Mouse (Mus musculus) liver, adult 2 months (tissue): Measurements from ENCODE around the gene Akr1b3. TPM values are rescaled to one million over a fixed set of nuclear protein-coding genes. Genes with fewer than 3 reads are reported as not detected.

Source experiments
- DNase-seq: peaks from one replicate; pipeline ENCODE4 v3.0.0-alpha.2; 2011; ENCODE audit warnings: low read depth, low spot score; ENCODE audit errors: extremely low read depth
- H3K27ac ChIP-seq: fragments of 200-500 bp; replicated peaks from 2 replicates; pipeline ENCODE4 v1.5.1; 2012; ENCODE audit warnings: low read depth, mild to moderate bottlenecking, control low read depth, inconsistent platforms, low read length; ENCODE audit not compliant: insufficient read depth
- H3K27me3 ChIP-seq: fragments of 200-500 bp; 2 replicates; pipeline ENCODE4 v1.6.1; 2012; ENCODE audit warnings: mild to moderate bottlenecking, moderate library complexity, low read length, inconsistent platforms; ENCODE audit not compliant: control insufficient read depth, insufficient read depth
- H3K36me3 ChIP-seq: fragments of 200-500 bp; 2 replicates; pipeline ENCODE4 v1.6.1; 2012; ENCODE audit warnings: low read length, inconsistent platforms; ENCODE audit not compliant: control insufficient read depth, insufficient read depth
- H3K4me1 ChIP-seq: fragments of 200-500 bp; 2 replicates; pipeline ENCODE4 v1.6.1; 2011; ENCODE audit warnings: low read length; ENCODE audit not compliant: control insufficient read depth, insufficient read depth
- H3K4me3 ChIP-seq: fragments of 200-500 bp; 2 replicates; pipeline ENCODE4 v1.5.1; 2011; ENCODE audit warnings: low read depth, mild to moderate bottlenecking, control low read depth, low read length, moderate library complexity; ENCODE audit not compliant: insufficient read depth
- H3K79me2 ChIP-seq: fragments of 200-500 bp; 2 replicates; pipeline ENCODE4 v1.6.1; 2012; ENCODE audit warnings: inconsistent platforms, mild to moderate bottlenecking, low read length, moderate library complexity; ENCODE audit not compliant: control insufficient read depth, insufficient read depth
- H3K9ac ChIP-seq: fragments of 200-500 bp; 2 replicates; pipeline ENCODE4 v1.6.1; 2012; ENCODE audit warnings: low read depth, mild to moderate bottlenecking, control low read depth, inconsistent platforms, low read length
- CTCF ChIP-seq: fragments of 200-500 bp; IDR thresholded peaks from 2 replicates; pipeline ENCODE4 v1.5.1; 2011; ENCODE audit warnings: low read depth, low read length, control low read depth
- POLR2A ChIP-seq: fragments of 200-500 bp; IDR thresholded peaks from 2 replicates; pipeline ENCODE4 v1.6.1; 2011; ENCODE audit warnings: low read length, control low read depth; ENCODE audit not compliant: insufficient read depth; ENCODE audit errors: extremely low read depth
- WGBS: fragments of 180-500 bp; shearing (Covaris S2); methylation state at CpG from one replicate; pipeline ENCODE4 v1.1.7; 2018; 5-methylcytosine and 5-hydroxymethylcytosine counted together
- polyA plus RNA-seq: library from polyadenylated mRNA; depleted of rRNA; stranded (reverse); fragments of >200 nt; gene quantifications from 2 replicates; pipeline ENCODE4 v1.2.3, GENCODE M21; 2012
- total RNA-seq: library from RNA; depleted of rRNA; stranded (reverse); fragments of >200 nt; gene quantifications from 2 replicates; pipeline ENCODE4 v1.2.3, GENCODE M21; 2014

Gene Akr1b3
- total and polyA plus RNA-seq, 2 experiments = 14.0 to 17.5 TPM

DNA sequence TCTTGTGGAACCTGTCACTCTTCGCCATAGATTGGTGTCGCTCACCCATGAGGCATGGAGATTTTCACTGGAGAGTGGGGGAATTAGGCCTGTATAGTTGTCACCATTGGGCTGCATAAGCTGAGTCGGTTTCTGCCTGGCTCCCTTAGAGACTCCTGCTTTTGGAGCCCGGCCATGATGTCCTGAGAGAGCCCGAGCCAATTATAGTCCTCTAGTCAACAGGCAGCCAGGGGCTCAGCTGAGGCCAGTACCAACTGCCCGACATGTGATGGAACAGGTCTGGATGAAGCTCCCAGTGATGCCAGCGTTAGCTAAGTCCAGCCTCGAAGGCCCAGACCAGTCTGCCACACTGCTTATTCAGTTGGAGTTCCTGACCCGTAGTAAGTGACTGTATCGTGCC is 29.2 kb downstream of the Akr1b3 start:
- no peak overlapping the region for H3K4me3 ChIP-seq
- no peak overlapping the region for H3K9ac ChIP-seq
- TF ChIP-seq POLR2A = no peak
- TF ChIP-seq CTCF = no peak
- DNase-seq = no peak
- no peaks in the 10 kb centered on the region for H3K79me2 ChIP-seq
- no peak overlapping the region for H3K27ac ChIP-seq
- H3K36me3 ChIP-seq = no peaks in the 10 kb centered on the region
- 92% methylated on average over 10 of the region's 10 CpGs for WGBS
- H3K27me3 ChIP-seq = no peaks in the 10 kb centered on the region
- no peaks in the 10 kb centered on the region for H3K4me1 ChIP-seq

DNA sequence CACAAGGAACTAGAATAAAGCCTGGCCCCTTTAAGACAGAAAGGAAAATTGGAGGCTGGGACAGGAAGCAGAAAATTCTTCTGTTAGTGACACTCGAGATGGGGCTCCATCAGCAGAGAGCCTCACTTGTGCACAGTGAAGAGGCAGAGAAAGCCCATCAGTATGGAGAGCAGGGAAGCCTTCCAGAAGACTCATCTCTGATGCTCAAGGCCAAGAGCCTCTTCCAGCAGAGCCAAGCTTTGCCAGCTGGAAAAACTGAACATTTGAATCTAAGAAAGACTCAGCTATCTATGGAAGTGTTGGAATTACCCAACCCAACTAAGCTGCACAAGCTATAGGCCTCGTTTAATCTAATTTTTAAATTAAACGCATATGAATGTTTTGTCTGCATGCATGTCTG is 30.4 kb downstream of the Akr1b3 start:
- DNase-seq = no peak
- no peak overlapping the region for H3K9ac ChIP-seq
- no peak for TF ChIP-seq CTCF
- no peak for TF ChIP-seq POLR2A
- no peaks in the 10 kb centered on the region for H3K36me3 ChIP-seq
- no peaks in the 10 kb centered on the region for H3K4me1 ChIP-seq
- H3K27me3 ChIP-seq = no peaks in the 10 kb centered on the region
- H3K4me3 ChIP-seq = no peak overlapping the region
- no peak overlapping the region for H3K27ac ChIP-seq
- WGBS = 77% methylated on average over 3 of the region's 3 CpGs
- no peaks in the 10 kb centered on the region for H3K79me2 ChIP-seq

GRCm38 (mm10) chr6:34278385-34278784 is 38.9 kb downstream of the Akr1b3 start:
- no peaks in the 10 kb centered on the region for H3K36me3 ChIP-seq
- H3K79me2 ChIP-seq = no peaks in the 10 kb centered on the region
- H3K4me3 ChIP-seq = no peak overlapping the region
- no peak for DNase-seq
- no peak for TF ChIP-seq POLR2A
- no peaks in the 10 kb centered on the region for H3K4me1 ChIP-seq
- no peaks in the 10 kb centered on the region for H3K27me3 ChIP-seq
- WGBS = 70% methylated on average over 5 of the region's 5 CpGs
- H3K27ac ChIP-seq = no peak overlapping the region
- H3K9ac ChIP-seq = no peak overlapping the region

DNA sequence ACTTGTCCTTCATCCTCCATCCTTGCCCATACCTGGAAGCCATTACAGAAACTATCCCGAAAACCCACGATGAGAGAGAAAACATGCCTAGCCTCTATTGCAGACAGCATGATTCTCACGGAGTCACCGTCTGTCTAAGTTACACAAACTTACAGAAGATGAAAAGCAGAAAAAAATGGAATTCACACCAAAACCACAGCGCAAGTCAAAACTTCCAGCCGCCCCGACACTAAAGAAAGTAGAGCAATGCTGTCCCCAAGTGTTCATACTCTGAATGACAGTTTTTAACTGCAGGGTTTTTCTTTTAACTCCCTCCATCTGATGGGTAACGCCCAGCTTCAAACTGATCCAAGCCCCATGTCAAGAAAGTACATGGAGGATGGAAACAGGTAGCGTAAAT is 39.6 kb downstream of the Akr1b3 start:
- TF ChIP-seq CTCF = peak; percentile 43
- no peak for TF ChIP-seq POLR2A
- WGBS = 23% methylated on average over 9 of the region's 9 CpGs
- peak; percentile 5 for DNase-seq

GRCm38 (mm10) chr6:34274346-34274745 is 42.9 kb downstream of the Akr1b3 start:
- TF ChIP-seq POLR2A = no peak
- TF ChIP-seq CTCF = no peak

More for the DNA sequence above, 39.6 kb downstream of the Akr1b3 start:
- Histone ChIP-seq H3K4me3 (no peak overlapping the region), H3K9ac (no peak overlapping the region), H3K79me2 (no peaks in the 10 kb centered on the region), H3K27ac (no peak overlapping the region), H3K27me3 (no peaks in the 10 kb centered on the region), H3K4me1 (no peaks in the 10 kb centered on the region), H3K36me3 (no peaks in the 10 kb centered on the region)

DNA sequence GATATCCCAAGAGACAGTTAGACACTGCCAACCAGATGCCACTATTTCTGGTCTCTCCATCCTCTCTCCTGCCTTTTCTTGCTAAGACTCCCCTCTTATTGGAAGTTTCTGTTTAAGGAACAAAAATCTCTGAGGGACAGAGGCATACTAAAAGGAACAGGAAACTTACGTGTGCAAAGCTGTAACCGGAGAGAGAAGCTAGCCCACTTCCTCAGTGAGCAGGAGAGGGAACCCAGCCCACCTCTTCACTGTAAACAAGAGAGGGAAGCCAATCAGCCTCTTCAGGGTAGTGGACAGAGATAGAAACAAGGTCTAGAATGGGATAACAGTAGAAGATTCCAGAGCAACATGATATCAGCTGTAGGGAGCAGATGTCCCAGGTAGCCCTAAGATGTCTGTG is 44.2 kb downstream of the Akr1b3 start:
- H3K9ac ChIP-seq = no peak overlapping the region
- 62% methylated on average over 2 of the region's 2 CpGs for WGBS
- DNase-seq = no peak
- no peak overlapping the region for H3K27ac ChIP-seq
- no peaks in the 10 kb centered on the region for H3K79me2 ChIP-seq
- TF ChIP-seq POLR2A = no peak
- TF ChIP-seq CTCF = no peak
- H3K4me3 ChIP-seq = no peak overlapping the region
- H3K36me3 ChIP-seq = no peaks in the 10 kb centered on the region
- H3K27me3 ChIP-seq = no peaks in the 10 kb centered on the region
- no peaks in the 10 kb centered on the region for H3K4me1 ChIP-seq

More at GRCm38 (mm10) chr6:34274346-34274745, 42.9 kb downstream of the Akr1b3 start:
- Histone ChIP-seq H3K27ac (no peak overlapping the region), H3K9ac (no peak overlapping the region), H3K4me3 (no peak overlapping the region), H3K36me3 (no peaks in the 10 kb centered on the region), H3K27me3 (no peaks in the 10 kb centered on the region), H3K79me2 (no peaks in the 10 kb centered on the region), H3K4me1 (no peaks in the 10 kb centered on the region)
- DNase-seq = no peak
- WGBS = 89% methylated on average over 2 of the region's 2 CpGs
